Mouse (Mus musculus) small intestine, adult 2 months (tissue): Measurements from ENCODE around the gene Mrpl9.

Source experiments
- CTCF ChIP-seq: fragments of 200-500 bp; IDR thresholded peaks from 2 replicates; pipeline ENCODE4 v1.5.1; 2012; ENCODE audit warnings: low read depth, mild to moderate bottlenecking, control low read depth, inconsistent platforms, low read length, moderate library complexity, mixed read lengths; ENCODE audit not compliant: insufficient replicate concordance, insufficient read length; ENCODE audit errors: extremely low read depth
- POLR2A ChIP-seq: fragments of 200-500 bp; IDR thresholded peaks from 2 replicates; pipeline ENCODE4 v1.6.1; 2012; ENCODE audit warnings: low read depth, mild to moderate bottlenecking, control low read depth, inconsistent platforms, low read length, moderate library complexity

DNA sequence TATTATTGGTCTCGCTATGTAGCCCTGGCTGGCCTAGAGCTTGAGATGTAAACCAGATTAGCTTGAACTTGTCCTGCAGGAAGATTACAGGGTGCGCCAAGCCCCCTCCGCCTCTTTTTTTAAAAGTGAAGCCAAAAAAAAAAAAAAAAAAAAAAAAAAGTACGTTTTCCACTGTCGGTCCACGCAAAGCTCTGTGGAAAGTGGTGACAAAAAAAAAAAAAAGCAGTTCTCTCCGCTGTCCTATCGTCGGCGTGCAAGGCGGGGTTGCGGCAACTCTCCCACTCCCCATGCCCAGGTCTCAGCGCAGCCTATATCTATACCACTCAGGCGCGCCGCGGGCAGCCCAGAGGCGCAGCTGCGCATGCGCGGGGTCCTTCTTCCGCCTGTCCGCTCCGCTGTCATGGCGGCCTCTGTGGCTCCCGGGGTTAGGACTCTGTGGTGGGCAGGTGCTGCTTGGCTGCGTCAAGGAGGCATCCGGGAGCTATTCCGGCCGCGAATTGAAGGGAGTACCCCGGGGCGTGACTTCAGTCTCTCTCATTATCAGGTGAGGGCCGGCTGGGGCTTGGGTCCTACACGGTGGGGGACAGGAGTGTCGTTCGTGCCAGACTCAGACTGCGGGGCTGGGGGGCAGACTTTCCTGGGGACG lies at the start of gene Mrpl9:
- TF ChIP-seq POLR2A (peak; percentile 81), CTCF (peak; percentile 18; the same call in 1 of the 2 replicates)
